9 mouse cellular contexts compared by ENCODE assay signal in the genomic region with DNA sequence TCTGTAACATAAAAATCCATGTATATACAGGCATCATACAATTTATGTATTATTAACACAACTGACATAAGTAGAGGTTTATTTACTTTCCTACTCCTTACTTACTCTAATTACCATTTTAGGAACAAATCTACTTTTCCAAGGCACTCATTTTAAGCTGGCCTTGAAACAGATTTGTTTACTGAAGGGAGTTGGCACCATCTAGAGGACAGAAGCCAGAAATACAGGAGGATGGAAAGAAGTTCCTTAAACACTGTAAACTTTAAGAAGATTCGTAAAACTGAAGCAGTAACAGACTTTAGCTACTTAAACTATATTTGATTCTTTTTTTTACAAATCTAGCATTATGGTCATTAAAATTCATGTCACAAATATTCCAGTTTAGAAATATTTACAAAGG. TPM values are rescaled to one million over a fixed set of nuclear protein-coding genes. Genes with fewer than 3 reads are reported as not detected.
A peak's percentile ranks its signal among the peaks of the same experiment; 100 is the strongest.
DNase-seq lines count a peak whose midpoint lies in the region; ATAC-seq and TF ChIP-seq lines count a peak whose summit lies in the region.
"Had no signal": no experiment of that assay in that cellular context is flagged by ENCODE, and none has a peak within 500 bp of the region (broad histone marks: within the 10 kb centered on the region; RNA-seq: fewer than 3 reads in every experiment).

No protein-coding gene starts in this region.

- no peak overlapping the region for H3K9ac ChIP-seq in midbrain, postnatal 0 days (replicated peaks; ENCODE audit: low read length, poor library complexity, severe bottlenecking)
- no peak overlapping the region for H3K9ac ChIP-seq in midbrain, embryonic 13.5 days (replicated peaks)
- H3K9ac ChIP-seq: limb, embryonic 12.5 days had no signal

- no peak overlapping the region for H3K27ac ChIP-seq in midbrain, postnatal 0 days (ENCODE audit: low read depth, low read length)
- no peak overlapping the region for H3K27ac ChIP-seq in midbrain, embryonic 13.5 days
- H3K27ac ChIP-seq: limb, embryonic 12.5 days had no signal

- 38% methylated on average over 1 of the region's 1 CpGs for WGBS in midbrain, postnatal 0 days
- 38% methylated on average over 1 of the region's 1 CpGs for WGBS in midbrain, embryonic 13.5 days

- no peak overlapping the region for H3K4me3 ChIP-seq in midbrain, postnatal 0 days (ENCODE audit: low read depth, low read length)
- no peak overlapping the region for H3K4me3 ChIP-seq in midbrain, embryonic 13.5 days (replicated peaks)
- H3K4me3 ChIP-seq: limb, embryonic 12.5 days had no signal

- H3K4me2 ChIP-seq in midbrain, postnatal 0 days (ENCODE audit: low read depth, low read length, poor library complexity, severe bottlenecking): no peak overlapping the region
- no peak overlapping the region for H3K4me2 ChIP-seq in midbrain, embryonic 13.5 days (replicated peaks)
- H3K4me2 ChIP-seq: limb, embryonic 12.5 days had no signal

- no peaks in the 10 kb centered on the region for H3K27me3 ChIP-seq in midbrain, postnatal 0 days (ENCODE audit: insufficient read depth, low read length)
- H3K27me3 ChIP-seq in midbrain, embryonic 13.5 days: 0 out of 2 replicates have a peak, but pooled peaks cover 3% of the 10 kb centered on the region
- H3K27me3 ChIP-seq: limb, embryonic 12.5 days had no signal

- peak; percentile 60 for DNase-seq in heart, adult 8-10 months (ENCODE audit: low spot score)
- DNase-seq in heart, adult 11 months: no peak
- DNase-seq in midbrain, postnatal 0 days (ENCODE audit: low spot score): peak; percentile 78
- peak; percentile 88 for DNase-seq in brain, adult 2 months (ENCODE audit: low read depth, low spot score)
- DNase-seq in lung, postnatal 25 days (ENCODE audit: low spot score): peak; percentile 55
- DNase-seq in adrenal gland, adult 18-20 months (ENCODE audit: low spot score in 2 of 2): no peak
- no peak for DNase-seq in thymus, postnatal 25 days

- no peaks in the 10 kb centered on the region for H3K9me3 ChIP-seq in midbrain, postnatal 0 days (ENCODE audit: low read length)
- no peaks in the 10 kb centered on the region for H3K9me3 ChIP-seq in midbrain, embryonic 13.5 days
- H3K9me3 ChIP-seq: limb, embryonic 12.5 days had no signal

- no peak for ATAC-seq in midbrain, postnatal 0 days (ENCODE audit: low FRiP score)
- no peak for ATAC-seq in midbrain, embryonic 13.5 days

- TF ChIP-seq CTCF in midbrain, postnatal 0 days (IDR thresholded peaks at IDR 0.05): peak; percentile 92

- no peaks in the 10 kb centered on the region for H3K4me1 ChIP-seq in midbrain, postnatal 0 days (ENCODE audit: insufficient read depth, low read length)
- no peaks in the 10 kb centered on the region for H3K4me1 ChIP-seq in midbrain, embryonic 13.5 days (replicated peaks)
- H3K4me1 ChIP-seq: limb, embryonic 12.5 days had no signal

- H3K36me3 ChIP-seq in midbrain, postnatal 0 days (ENCODE audit: insufficient read depth, low read length): no peaks in the 10 kb centered on the region
- no peaks in the 10 kb centered on the region for H3K36me3 ChIP-seq in midbrain, embryonic 13.5 days
- H3K36me3 ChIP-seq: limb, embryonic 12.5 days had no signal

RNA-seq across cellular contexts. Expression of gene Aph1c, which starts 8.5 kb away (rescaled TPM):
- 1 to 10 TPM in 3 of 4 experiments, under 1 TPM in 1; 1.00 to 1.9 (median 1.2) TPM for total RNA-seq in heart, adult 8-10 months (2022)
- 1.3 and 4.1 TPM in 2 replicates for total RNA-seq in midbrain, postnatal 0 days (2014; rRNA removed)
- 3.4 TPM in 2 replicates for polyA plus RNA-seq in midbrain, postnatal 0 days (2015; fragmentation: Nextera tagmentation; extraction: Ambion mirVana)
- polyA plus RNA-seq in midbrain, embryonic 13.5 days (2015; fragmentation: Nextera tagmentation; extraction: Ambion mirVana): 2.1 and 2.8 TPM in 2 replicates
- 1 to 10 TPM; 2.7 to 6.6 TPM for total RNA-seq in adrenal gland, adult 18-20 months (2021)

RNA-seq across cellular contexts. Expression of gene Gm10647, which starts 29.2 kb away (rescaled TPM):
- under 1 TPM in 1 of 4 experiments, not detected in 3; 0.11 TPM for total RNA-seq in heart, adult 8-10 months (2022)
- 0.60 and 1.1 TPM in 2 replicates for total RNA-seq in midbrain, postnatal 0 days (2014; rRNA removed)
- polyA plus RNA-seq in midbrain, postnatal 0 days (2015; fragmentation: Nextera tagmentation; extraction: Ambion mirVana): 0.17 and 0.18 TPM in 2 replicates
- 0.34 and 0.69 TPM in 2 replicates for polyA plus RNA-seq in midbrain, embryonic 13.5 days (2015; fragmentation: Nextera tagmentation; extraction: Ambion mirVana)
- total RNA-seq in adrenal gland, adult 18-20 months (2021): under 1 TPM; 0.22 to 0.23 TPM

RNA-seq across cellular contexts. Expression of gene Aph1b, which starts 30.7 kb away (rescaled TPM):
- 1 to 10 TPM; 5.1 to 6.3 (median 5.6) TPM for total RNA-seq in heart, adult 8-10 months (2022)
- 25.3 and 31.3 TPM in 2 replicates for total RNA-seq in midbrain, postnatal 0 days (2014; rRNA removed)
- 15.1 and 15.5 TPM in 2 replicates for polyA plus RNA-seq in midbrain, postnatal 0 days (2015; fragmentation: Nextera tagmentation; extraction: Ambion mirVana)
- 23.3 and 24.7 TPM in 2 replicates for polyA plus RNA-seq in midbrain, embryonic 13.5 days (2015; fragmentation: Nextera tagmentation; extraction: Ambion mirVana)
- 1 to 10 TPM; 8.0 to 9.6 TPM for total RNA-seq in adrenal gland, adult 18-20 months (2021)

Comparison
In these comparisons a context has a peak if more than half of its experiments do, and no peak if none do; other contexts are left out.
1. DNase-seq: peak in heart, adult 8-10 months (single experiment), midbrain, postnatal 0 days (single experiment), brain, adult 2 months (single experiment) and lung, postnatal 25 days (single experiment); none in heart, adult 11 months (single experiment), adrenal gland, adult 18-20 months (0 of 2) and thymus, postnatal 25 days (single experiment).